Mouse (Mus musculus) CH12.LX (cell line): ENCODE results near the gene Clptm1. TPM values are rescaled to one million over a fixed set of nuclear protein-coding genes. Genes with fewer than 3 reads are reported as not detected.
A peak's percentile ranks its signal among the peaks of the same experiment; 100 is the strongest.

Experiments
- DNase-seq: peaks from one replicate; pipeline ENCODE4 v3.0.0-alpha.2; 2013; ENCODE audit errors: extremely low read depth
- H3K27ac ChIP-seq: 2 replicates; pipeline ENCODE4 v1.5.1; 2012; ENCODE audit warnings: low read depth, mild to moderate bottlenecking, control low read depth, moderate library complexity; ENCODE audit not compliant: insufficient read depth
- H3K27me3 ChIP-seq: replicated peaks from 2 replicates; pipeline ENCODE3; 2012; ENCODE audit warnings: inconsistent platforms
- H3K36me3 ChIP-seq, 2 experiments: replicated peaks in 1 of 2; 2 replicates each; pipeline versions ENCODE3 to v1.6.1; 2012; ENCODE audit warnings: inconsistent platforms in 1 of 2, low read length in 1 of 2, mild to moderate bottlenecking in 1 of 2, mixed read lengths in 1 of 2, moderate library complexity in 1 of 2; ENCODE audit not compliant: control insufficient read depth in 1 of 2, insufficient read depth in 1 of 2
- H3K4me1 ChIP-seq, 2 experiments: 2 replicates each; pipeline ENCODE4 v1.6.1; 2012; ENCODE audit warnings: inconsistent platforms in 1 of 2, moderate library complexity in 1 of 2; ENCODE audit not compliant: insufficient read depth in 2 of 2, control insufficient read depth in 1 of 2
- H3K4me2 ChIP-seq: 2 replicates; pipeline ENCODE4 v1.6.1; 2012; ENCODE audit warnings: low read depth, mild to moderate bottlenecking, control low read depth; ENCODE audit not compliant: poor library complexity, insufficient read depth, severe bottlenecking
- H3K4me3 ChIP-seq, 3 experiments: fragments of 150-350 bp in 1 of 3; sonication (generic) in 1 of 3; replicated peaks in 1 of 3; 2 replicates each; pipeline versions ENCODE3 to v1.5.1; 2011 to 2012; ENCODE audit warnings: low read depth in 2 of 3, low read length in 2 of 3, mild to moderate bottlenecking in 2 of 3, moderate library complexity in 2 of 3, control low read depth in 1 of 3, improper control_type of control experiment in 1 of 3, inconsistent platforms in 1 of 3, mixed read lengths in 1 of 3; ENCODE audit not compliant: poor library complexity in 1 of 3
- H3K79me2 ChIP-seq: replicated peaks from 2 replicates; pipeline ENCODE4 v1.6.1; 2012; ENCODE audit warnings: mild to moderate bottlenecking, moderate library complexity; ENCODE audit not compliant: control insufficient read depth, poor library complexity, insufficient read depth, severe bottlenecking; ENCODE audit errors: extremely low read depth
- H3K9ac ChIP-seq: 2 replicates; pipeline ENCODE4 v1.6.1; 2012; ENCODE audit warnings: low read depth, mild to moderate bottlenecking, control low read depth, moderate library complexity; ENCODE audit not compliant: insufficient read depth
- H3K9me3 ChIP-seq: replicated peaks from 2 replicates; pipeline ENCODE3; 2012; ENCODE audit warnings: low read length, inconsistent platforms, mixed read lengths
- BHLHE40 ChIP-seq: IDR thresholded peaks from 2 replicates; pipeline ENCODE4 v1.6.1; 2011; ENCODE audit warnings: mild to moderate bottlenecking, low read depth, low read length, improper control_type of control experiment
- CTCF ChIP-seq, 2 experiments: IDR thresholded peaks in 1 of 2; conservative IDR thresholded peaks in 1 of 2; 2 replicates each; pipeline ENCODE4 v1.5.1; 2011 to 2012; ENCODE audit warnings: low read depth in 2 of 2, low read length in 2 of 2, improper control_type of control experiment in 1 of 2, inconsistent platforms in 1 of 2, mild to moderate bottlenecking in 1 of 2, moderate library complexity in 1 of 2
- ELF1 ChIP-seq: IDR thresholded peaks from 2 replicates; pipeline ENCODE4 v1.6.1; 2014; ENCODE audit warnings: low read depth, mild to moderate bottlenecking, inconsistent platforms, low read length, improper control_type of control experiment
- HCFC1 ChIP-seq: IDR thresholded peaks from 2 replicates; pipeline ENCODE4 v1.6.1; 2012; ENCODE audit warnings: low read depth, mild to moderate bottlenecking, inconsistent platforms, low read length, improper control_type of control experiment
- MAFK ChIP-seq: IDR thresholded peaks from 2 replicates; pipeline ENCODE4 v1.6.1; 2011; ENCODE audit warnings: low read length, improper control_type of control experiment; ENCODE audit not compliant: insufficient replicate concordance
- MAX ChIP-seq: IDR thresholded peaks from 2 replicates; pipeline ENCODE4 v1.6.1; 2011; ENCODE audit warnings: low read length, improper control_type of control experiment
- MXI1 ChIP-seq: IDR thresholded peaks from 2 replicates; pipeline ENCODE4 v1.6.1; 2011; ENCODE audit warnings: mild to moderate bottlenecking, low read depth, low read length, improper control_type of control experiment
- MYC ChIP-seq: IDR thresholded peaks from 2 replicates; pipeline ENCODE4 v1.6.1; 2011; ENCODE audit warnings: low read depth, mild to moderate bottlenecking, improper control_type of control experiment, low read length
- NELFE ChIP-seq: IDR thresholded peaks from 2 replicates; pipeline ENCODE4 v1.6.1; 2011; ENCODE audit warnings: low read depth, low read length, improper control_type of control experiment
- PAX5 ChIP-seq: IDR thresholded peaks from 2 replicates; pipeline ENCODE4 v1.6.1; 2012; ENCODE audit warnings: low read length, inconsistent platforms, mixed read lengths
- POLR2A ChIP-seq: IDR thresholded peaks from 2 replicates; pipeline ENCODE4 v1.6.1; 2011; ENCODE audit warnings: low read depth, mild to moderate bottlenecking, improper control_type of control experiment, low read length
- RCOR1 ChIP-seq: conservative IDR thresholded peaks from 2 replicates; pipeline ENCODE4 v1.6.1; 2012; ENCODE audit warnings: low read depth, mild to moderate bottlenecking, inconsistent platforms, low read length, improper control_type of control experiment
- SIN3A ChIP-seq: IDR thresholded peaks from 2 replicates; pipeline ENCODE4 v1.6.1; 2012; ENCODE audit warnings: low read length, improper control_type of control experiment, inconsistent platforms
- ZNF384 ChIP-seq: IDR thresholded peaks from 2 replicates; pipeline ENCODE4 v1.6.1; 2012; ENCODE audit warnings: low read depth, low read length, improper control_type of control experiment, inconsistent platforms
- dilution Hi-C: fragments of 300-500 bp; cut with MboI; formaldehyde crosslinking; loops from 2 replicates; pipeline ENCODE4 v1.14.3; 2020; ENCODE audit warnings: low sequenced_read_pairs; ENCODE audit not compliant: extremely low pct_unique_long_range_greater_than_20kb, extremely low pct_ligation_motif_present
- in situ Hi-C: fragments of 300-500 bp; cut with MboI; formaldehyde crosslinking; loops from 3 replicates; pipeline ENCODE4 v1.14.3; 2019; ENCODE audit warnings: low sequenced_read_pairs, low pct_ligation_motif_present, low pct_unique_long_range_greater_than_20kb, mixed read lengths
- polyA plus RNA-seq: library from polyadenylated mRNA; unstranded; fragments of >175 nt; gene quantifications from 2 replicates; pipeline ENCODE4 v1.2.1, GENCODE M21; 2012; ENCODE audit warnings: low read depth; ENCODE audit not compliant: insufficient read length
- total RNA-seq, 2 experiments: library from RNA; depleted of rRNA; stranded (reverse); fragments of 300-350 nt in 1 of 2; fragments of >200 nt in 1 of 2; gene quantifications; 2 replicates each; pipeline ENCODE4 v1.2.3; 2012 to 2014

Gene Clptm1
- total and polyA plus RNA-seq, 3 experiments = 33.8 to 70.9 (median 43.6) TPM

DNA sequence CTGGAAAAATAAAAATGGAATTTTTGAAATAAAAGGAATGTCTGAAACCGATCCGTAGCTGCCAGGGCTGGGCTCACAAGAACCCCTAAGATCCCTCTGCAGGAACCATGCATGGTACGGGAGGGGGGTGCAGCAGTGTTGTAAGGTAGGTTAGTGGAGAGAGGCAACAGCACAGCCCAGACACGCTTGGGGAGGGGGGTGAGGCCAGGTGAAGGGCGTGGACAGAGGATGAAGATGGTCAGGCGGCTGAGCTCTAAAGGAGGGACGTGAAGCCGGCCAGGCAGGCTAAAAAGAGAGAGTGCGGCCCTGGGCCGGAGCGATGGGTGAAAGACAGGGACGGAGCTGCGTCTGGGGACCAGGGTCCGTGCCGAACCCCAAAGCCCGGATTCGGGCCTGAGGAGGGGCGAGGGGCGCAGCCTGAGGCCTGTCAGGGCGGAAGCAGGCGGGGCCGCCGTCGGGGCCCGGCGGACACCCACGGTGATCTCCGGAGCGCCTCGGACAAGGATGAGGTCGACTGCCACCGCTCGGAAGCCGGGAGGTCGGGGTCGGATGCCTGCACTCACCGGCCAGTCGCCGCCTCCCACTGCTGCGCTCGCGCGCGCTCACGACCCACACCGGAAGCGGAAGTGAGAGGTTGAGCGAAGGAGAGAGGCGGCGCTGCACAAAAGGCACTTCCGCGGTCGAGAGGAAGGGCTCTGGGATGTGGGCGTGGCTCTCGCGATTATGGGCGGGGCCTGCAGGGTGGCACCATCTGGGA lies 60.8 kb downstream of the Clptm1 start, which contains the start of gene Clasrp (continued):
- TF ChIP-seq BHLHE40 = no peak
- TF ChIP-seq PAX5 = no peak
- TF ChIP-seq ZNF384 = no peak
- peak; percentile 84 for TF ChIP-seq HCFC1
- TF ChIP-seq NELFE = peak; percentile 89
- TF ChIP-seq MAFK = no peak
- peak; percentile 99 for TF ChIP-seq ELF1
- TF ChIP-seq MAX = no peak
- TF ChIP-seq RCOR1 = no peak

DNA sequence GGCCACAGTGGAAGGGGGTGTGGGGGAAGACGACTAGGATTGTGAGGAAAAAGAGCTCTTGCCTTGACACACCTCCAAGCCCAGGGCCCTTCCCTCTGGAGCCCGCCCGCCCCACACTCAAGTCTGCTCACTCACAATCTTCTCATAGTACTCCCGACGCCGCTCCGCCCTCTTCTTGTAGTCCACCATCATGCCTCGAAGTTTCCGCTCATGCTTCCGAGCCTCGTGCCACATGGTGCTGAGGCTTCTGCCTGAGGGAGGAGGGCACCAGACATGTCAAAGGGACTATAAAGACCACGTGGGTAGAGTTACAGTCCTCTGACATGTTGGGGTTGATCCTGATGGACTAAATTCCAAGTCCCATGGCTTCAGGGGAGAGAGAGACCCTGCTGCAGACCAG lies 61.8 kb downstream of the Clptm1 start:
- in situ Hi-C loops = no loop called here

DNA sequence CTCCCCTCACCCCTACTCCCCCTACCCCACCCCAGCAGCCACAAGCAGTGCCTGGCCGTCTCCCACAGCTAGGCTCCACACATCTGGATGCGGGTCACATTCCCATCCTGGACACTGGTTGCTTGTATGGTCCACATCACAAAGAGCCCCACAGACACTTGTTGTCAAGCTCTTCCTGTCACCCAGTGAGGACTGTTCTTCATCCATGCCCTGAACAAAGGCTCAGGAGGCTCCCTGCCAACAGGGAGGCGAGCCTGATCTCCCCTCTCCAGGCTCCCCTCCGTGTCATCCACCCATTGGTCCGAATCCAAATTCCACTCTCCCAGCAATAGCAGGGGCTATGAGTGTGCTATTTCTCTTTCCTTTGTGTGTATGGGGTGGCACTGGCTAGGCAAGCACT lies 64.3 kb downstream of the Clptm1 start:
- H3K79me2 ChIP-seq = peaks cover 48% of the 10 kb centered on the region
- H3K27me3 ChIP-seq = no peaks in the 10 kb centered on the region
- no peak overlapping the region for H3K4me2 ChIP-seq
- in situ Hi-C loops = no loop called here
- DNase-seq = no peak
- peaks cover 44 to 72% of the 10 kb centered on the region in 2 experiments for H3K36me3 ChIP-seq
- H3K27ac ChIP-seq = no peak overlapping the region
- no peak overlapping the region for H3K4me3 ChIP-seq
- no peaks in the 10 kb centered on the region for H3K9me3 ChIP-seq
- peaks cover 11 to 56% of the 10 kb centered on the region in 2 experiments; a peak in 3 of 4 replicates for H3K4me1 ChIP-seq
- dilution Hi-C loops = no loop called here
- H3K9ac ChIP-seq = no peak overlapping the region
- TF ChIP-seq NELFE = no peak

More for the DNA sequence above, 61.8 kb downstream of the Clptm1 start:
- TF ChIP-seq MAX (peak; percentile 95), POLR2A (peak; percentile 50; the same call in 1 of the 2 replicates), SIN3A (peak; percentile 55; the same call in 1 of the 2 replicates), MYC (peak; percentile 94), BHLHE40 (peak; percentile 63), MAFK (no peak), MXI1 (peak; percentile 97), CTCF (conservative IDR thresholded peaks at IDR 0.05 in 1 of 2, IDR thresholded peaks at IDR 0.05 in 1 of 2; ENCODE audit: low read depth in 2 of 2, low read length in 2 of 2) (no peak)
- no peak overlapping the region for H3K27ac ChIP-seq
- peak overlapping the region; percentile 95 to 99 (median 99) for H3K4me3 ChIP-seq
- peaks cover 42 to 72% of the 10 kb centered on the region in 2 experiments for H3K36me3 ChIP-seq
- H3K79me2 ChIP-seq = peaks cover 43% of the 10 kb centered on the region
- peak; percentile 53 for DNase-seq
- H3K4me1 ChIP-seq = peaks cover 11 to 51% of the 10 kb centered on the region in 2 experiments; a peak in 3 of 4 replicates
- dilution Hi-C loops = no loop called here
- H3K9me3 ChIP-seq = no peaks in the 10 kb centered on the region
- H3K27me3 ChIP-seq = no peaks in the 10 kb centered on the region
- peak overlapping the region; percentile 90 for H3K9ac ChIP-seq
- peak overlapping the region; percentile 97 for H3K4me2 ChIP-seq
